Mouse (Mus musculus) layer of hippocampus, postnatal 25 days (tissue): ENCODE measurements at regions not wholly inside any gene's neighbourhood (a gene's known extent, or its start where the extent isn't known, plus 50 kb on each side); places are given as distances from the start of the nearest gene placed in this dataset.

Experiments
- DNase-seq, 2 experiments: peaks; one replicate each; pipeline ENCODE4 v3.0.0; 2022; ENCODE audit warnings: mixed read lengths in 2 of 2, low spot score in 1 of 2; ENCODE audit errors: extremely low spot score in 1 of 2

- no peak for DNase-seq
Measured at GRCm38 (mm10) chr17:88389668-88390461, 50.6 kb upstream of the Foxn2 start.
